Mouse (Mus musculus) heart, postnatal 0 days (tissue): ENCODE measurements around the gene Vmn1r42. TPM values are rescaled to one million over a fixed set of nuclear protein-coding genes. Genes with fewer than 3 reads are reported as not detected.
"Not testable (repeated sequence)": the region's sequence is repeated elsewhere in the genome, so short reads cannot be mapped to it uniquely, and the experiment has no call there.

Experiments
- ATAC-seq: fragments of 200-750 bp; cut with Nextera tagmentation; 2 replicates; pipeline ENCODE4 v1.8.0; 2017; ENCODE audit warnings: low read depth, moderate number of reproducible peaks, moderate library complexity; ENCODE audit not compliant: insufficient read depth
- DNase-seq: peaks from one replicate; pipeline ENCODE4 v3.0.0-alpha.2; 2016; ENCODE audit warnings: low spot score
- H3K27ac ChIP-seq: fragments of 300-500 bp; sonication (generic); 2 replicates; pipeline ENCODE4 v1.5.1; 2014; ENCODE audit warnings: low read depth, mild to moderate bottlenecking
- H3K27me3 ChIP-seq: fragments of 300-500 bp; sonication (generic); 2 replicates; pipeline ENCODE4 v1.6.1; 2014; ENCODE audit warnings: low read length, mixed read lengths; ENCODE audit not compliant: control insufficient read depth, insufficient read depth
- H3K36me3 ChIP-seq: fragments of 300-500 bp; sonication (generic); replicated peaks from 2 replicates; pipeline ENCODE4 v1.6.1; 2014; ENCODE audit warnings: low read length, mixed read lengths; ENCODE audit not compliant: control insufficient read depth, insufficient read depth
- H3K4me1 ChIP-seq: fragments of 300-500 bp; sonication (generic); 2 replicates; pipeline ENCODE4 v1.6.1; 2014; ENCODE audit warnings: antibody characterized with exemption; ENCODE audit not compliant: control insufficient read depth, insufficient read depth
- H3K4me2 ChIP-seq: fragments of 300-500 bp; sonication (generic); 2 replicates; pipeline ENCODE4 v1.6.1; 2014; ENCODE audit warnings: low read depth, mild to moderate bottlenecking, low read length, moderate library complexity
- H3K4me3 ChIP-seq: fragments of 300-500 bp; sonication (generic); 2 replicates; pipeline ENCODE4 v1.5.1; 2014; ENCODE audit warnings: low read depth, low read length
- H3K9ac ChIP-seq: fragments of 300-500 bp; sonication (generic); replicated peaks from 2 replicates; pipeline ENCODE4 v1.6.1; 2014; ENCODE audit warnings: low read depth, low read length, mixed read lengths
- H3K9me3 ChIP-seq: fragments of 300-500 bp; sonication (generic); replicated peaks from 2 replicates; pipeline ENCODE4 v1.6.1; 2016; ENCODE audit warnings: low read length; ENCODE audit not compliant: control insufficient read depth
- CTCF ChIP-seq: IDR thresholded peaks from 2 replicates; pipeline ENCODE4 v1.5.1; 2016; ENCODE audit warnings: antibody characterized with exemption, control low read depth, low read depth
- EP300 ChIP-seq: IDR thresholded peaks from 2 replicates; pipeline ENCODE4 v1.6.1; 2016; ENCODE audit warnings: antibody characterized with exemption, low read depth
- WGBS: fragments of 180-500 bp; shearing (Covaris S2); extraction: QIAGEN DNeasy Blood & Tissue Kit; methylation state at CpG from one replicate; pipeline ENCODE4 v1.1.7; 2014; 5-methylcytosine and 5-hydroxymethylcytosine counted together
- polyA plus RNA-seq: library from polyadenylated mRNA; unstranded; fragments of >200 nt; fragmentation: Nextera tagmentation; extraction: Ambion mirVana; gene quantifications from 2 replicates; pipeline ENCODE4 v1.2.1, GENCODE M21; 2015
- total RNA-seq: library from RNA; depleted of rRNA; stranded (reverse); fragments of >200 nt; gene quantifications from 2 replicates; pipeline ENCODE4 v1.2.3, GENCODE M21; 2014; ENCODE audit warnings: low replicate concordance; rRNA removed

Gene Vmn1r42
- not detected in 2 replicates for total RNA-seq
- not detected in 2 replicates for polyA plus RNA-seq

DNA sequence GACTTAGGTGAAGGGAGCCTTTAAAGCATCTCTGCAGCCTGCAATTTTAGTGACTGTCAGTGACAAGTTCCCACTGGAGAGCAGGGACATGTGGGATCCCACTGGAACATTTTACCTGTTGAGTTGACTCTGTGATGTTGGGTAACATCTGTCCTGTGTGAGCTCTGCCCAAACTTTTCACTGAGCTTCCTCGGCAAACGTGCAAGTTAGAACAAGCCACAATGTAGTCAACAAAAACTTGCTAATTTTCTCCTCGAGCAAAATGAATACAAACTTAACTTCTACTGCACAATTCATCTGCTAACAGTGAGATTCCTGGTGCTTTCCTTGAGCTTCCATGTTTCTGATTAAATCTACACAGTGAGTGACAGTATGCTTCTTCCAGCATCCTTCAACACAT lies at the start of gene Vmn1r42, which contains the start of gene Vmn1r43:
TSS of gene Vmn1r42 (minus strand) at position 101 of the 400 bp plus-strand sequence.
TSS of gene Vmn1r43 (minus strand) at position 101 of the 400 bp plus-strand sequence.
- not testable (repeated sequence) for DNase-seq, H3K4me1 ChIP-seq, H3K4me3 ChIP-seq, H3K9ac ChIP-seq, ATAC-seq, H3K4me2 ChIP-seq, H3K27ac ChIP-seq, H3K27me3 ChIP-seq, H3K9me3 ChIP-seq, H3K36me3 ChIP-seq
- WGBS = 64% methylated on average over 3 of the region's 3 CpGs

DNA sequence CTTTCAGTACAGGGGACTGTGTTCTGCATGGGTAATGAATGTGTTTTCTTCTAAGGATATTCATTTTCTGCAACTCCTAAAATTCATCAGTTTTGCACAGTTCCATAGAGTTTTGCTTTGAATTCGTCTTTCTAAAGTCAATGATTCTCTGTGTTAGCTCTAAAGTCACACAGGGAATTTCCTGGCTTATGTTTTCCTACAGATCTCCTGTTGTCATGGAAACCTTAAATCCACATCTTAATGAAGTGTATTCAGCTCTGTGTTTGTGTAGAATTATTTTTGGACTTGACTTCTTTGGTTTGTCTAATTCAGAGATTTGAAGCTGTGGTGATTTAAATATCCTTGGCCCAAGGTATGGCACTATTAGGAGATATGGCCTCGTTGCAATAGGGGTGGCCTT lies 7.6 kb upstream of the Vmn1r42 start:
- H3K27me3 ChIP-seq = no peaks in the 10 kb centered on the region
- no peak overlapping the region for H3K9ac ChIP-seq
- no peak for DNase-seq
- no peak overlapping the region for H3K4me3 ChIP-seq
- H3K9me3 ChIP-seq = no peaks in the 10 kb centered on the region
- H3K36me3 ChIP-seq = no peaks in the 10 kb centered on the region
- H3K4me2 ChIP-seq = no peak overlapping the region
- H3K27ac ChIP-seq = no peak overlapping the region
- WGBS = 46% methylated on average over 2 of the region's 2 CpGs
- ATAC-seq = no peak
- TF ChIP-seq CTCF (no peak), EP300 (no peak)
- H3K4me1 ChIP-seq = no peaks in the 10 kb centered on the region

DNA sequence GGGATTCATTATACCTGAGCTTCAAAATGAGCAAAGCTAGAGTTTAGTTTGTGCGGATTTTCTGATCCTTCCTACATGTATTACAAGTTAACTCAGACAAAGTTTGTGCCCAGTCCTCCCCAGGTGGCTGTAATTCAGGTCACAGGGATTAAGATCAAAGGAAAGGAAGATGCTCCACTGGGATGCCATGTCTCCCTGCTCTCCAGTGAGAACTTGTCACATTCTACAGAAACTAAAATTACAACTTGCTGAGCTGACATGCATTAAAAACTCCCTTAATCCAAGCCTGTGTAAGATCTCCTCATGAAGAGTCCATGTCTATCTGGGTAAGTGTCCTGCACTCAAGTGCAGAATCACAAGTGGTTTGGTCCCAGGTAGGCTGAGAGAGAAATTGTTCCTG lies 7.1 kb upstream of the Vmn1r42 start, which contains the start of gene Vmn1r44:
TSS of gene Vmn1r44 (plus strand) at position 301 of the 400 bp plus-strand sequence.
- no peaks in the 10 kb centered on the region for H3K9me3 ChIP-seq
- H3K9ac ChIP-seq = no peak within 1 kb of the TSS
- H3K4me2 ChIP-seq = no peak within 1 kb of the TSS
- DNase-seq = no peak
- no peak for ATAC-seq
- no peaks in the 10 kb centered on the region for H3K36me3 ChIP-seq
- H3K4me1 ChIP-seq = no peaks in the 10 kb centered on the region
- H3K27ac ChIP-seq = no peak within 1 kb of the TSS
- TF ChIP-seq EP300 = no peak
- TF ChIP-seq CTCF = no peak
- 54% methylated on average over 1 of the region's 1 CpGs for WGBS
- H3K27me3 ChIP-seq = no peaks in the 10 kb centered on the region
- H3K4me3 ChIP-seq = no peak within 1 kb of the TSS

DNA sequence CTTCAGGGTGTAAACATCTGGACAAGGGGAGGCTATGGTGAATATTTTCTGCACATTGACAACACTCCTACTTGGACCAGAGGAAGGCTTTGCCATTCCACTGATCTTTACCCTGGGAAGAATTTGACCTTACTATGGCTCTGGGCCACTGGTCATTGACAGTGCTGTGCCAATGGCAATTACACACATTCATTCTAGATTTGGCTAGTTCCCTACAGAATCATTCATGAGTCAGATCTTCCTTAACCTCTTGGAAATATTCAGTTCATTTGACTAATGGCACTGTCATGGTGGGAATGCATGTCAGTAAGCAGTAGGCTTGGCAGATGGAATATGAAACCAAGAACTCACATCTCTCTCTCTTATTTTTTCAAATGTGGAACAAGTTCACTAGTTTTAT lies 4.7 kb upstream of the Vmn1r42 start:
- Histone ChIP-seq H3K4me2 (no peak overlapping the region), H3K27me3 (no peaks in the 10 kb centered on the region), H3K9ac (no peak overlapping the region), H3K4me3 (no peak overlapping the region), H3K27ac (no peak overlapping the region), H3K4me1 (no peaks in the 10 kb centered on the region), H3K9me3 (no peaks in the 10 kb centered on the region), H3K36me3 (no peaks in the 10 kb centered on the region)
- TF ChIP-seq CTCF (no peak), EP300 (no peak)
- ATAC-seq (no peak), DNase-seq (no peak)

DNA sequence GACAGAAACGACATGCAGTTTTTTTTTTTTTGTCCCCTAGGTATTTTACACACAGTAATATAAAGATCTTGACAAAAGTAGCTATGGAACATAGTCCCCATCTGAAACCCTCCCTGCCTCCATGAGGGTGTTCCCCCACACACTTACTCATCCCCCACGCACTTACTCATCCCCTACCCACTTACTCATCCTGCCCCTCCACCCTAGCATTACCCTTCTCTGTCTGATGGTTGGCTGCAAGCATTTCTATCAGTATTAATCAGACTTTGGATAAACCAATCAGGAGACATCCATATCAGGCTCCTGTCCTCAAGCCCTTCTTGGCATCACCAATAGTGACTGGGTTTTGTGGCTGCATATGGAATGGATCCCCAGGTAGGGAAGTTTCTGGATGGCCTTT lies 750 bp upstream of the Vmn1r42 start:
- DNase-seq (no peak), ATAC-seq (no peak)

DNA sequence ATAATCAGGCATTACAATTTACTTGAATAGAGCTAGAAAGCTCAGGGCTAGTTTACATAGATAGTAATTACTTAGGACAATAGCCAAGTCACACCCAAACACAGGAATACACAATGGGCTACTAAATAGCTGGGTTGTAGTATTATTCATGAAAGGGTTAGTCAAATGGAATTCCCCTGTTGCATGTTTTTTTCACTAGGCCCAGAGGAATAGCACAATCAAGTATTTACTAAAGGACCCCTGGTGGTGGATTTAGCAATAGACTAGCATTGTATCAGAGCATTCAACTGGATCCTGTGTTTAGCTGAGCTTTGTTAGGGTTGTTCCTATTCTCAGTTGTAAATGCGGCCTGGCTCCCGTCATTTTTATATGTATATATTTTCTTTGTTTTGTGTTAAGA lies 8.2 kb downstream of the Vmn1r42 start:
- Histone ChIP-seq H3K4me3 (no peak overlapping the region), H3K9me3 (peaks cover 15% of the 10 kb centered on the region), H3K9ac (no peak overlapping the region), H3K27ac (no peak overlapping the region), H3K4me1 (no peaks in the 10 kb centered on the region), H3K27me3 (no peaks in the 10 kb centered on the region), H3K36me3 (no peaks in the 10 kb centered on the region), H3K4me2 (no peak overlapping the region)
- TF ChIP-seq EP300 (no peak), CTCF (no peak)
- DNase-seq (no peak), ATAC-seq (no peak)
- 90% methylated on average over 2 of the region's 2 CpGs for WGBS

More for the DNA sequence above, 750 bp upstream of the Vmn1r42 start:
- H3K36me3 ChIP-seq = no peaks in the 10 kb centered on the region
- H3K4me1 ChIP-seq = no peaks in the 10 kb centered on the region
- H3K4me2 ChIP-seq = no peak overlapping the region
- no peak overlapping the region for H3K9ac ChIP-seq
- H3K9me3 ChIP-seq = no peaks in the 10 kb centered on the region
- no peak overlapping the region for H3K27ac ChIP-seq
- H3K4me3 ChIP-seq = no peak overlapping the region
- TF ChIP-seq EP300 = no peak
- TF ChIP-seq CTCF = no peak
- WGBS = 54% methylated on average over 2 of the region's 2 CpGs
- H3K27me3 ChIP-seq = no peaks in the 10 kb centered on the region
